16 mouse cellular contexts compared by ENCODE assay signal in the genomic region with DNA sequence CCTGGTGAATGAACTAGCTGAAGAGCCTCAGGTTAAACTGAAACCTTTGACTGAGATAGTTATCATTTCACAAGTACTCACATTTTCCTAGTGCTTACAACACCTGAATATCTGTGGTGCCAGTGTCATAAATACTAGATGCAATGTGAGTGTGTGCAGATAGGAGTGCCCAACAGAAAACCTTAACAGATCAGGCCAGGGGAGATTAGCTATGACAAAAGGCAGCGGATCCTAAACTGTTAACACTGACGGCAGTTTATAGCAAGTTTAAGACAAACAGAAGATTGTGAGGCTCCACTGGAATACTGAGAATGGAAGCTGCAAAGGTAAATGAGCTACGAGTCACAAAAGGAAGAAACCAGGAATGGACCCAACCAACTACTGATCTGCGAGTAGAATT. TPM values are rescaled to one million over a fixed set of nuclear protein-coding genes. Genes with fewer than 3 reads are reported as not detected.
DNase-seq lines count a peak whose midpoint lies in the region; ATAC-seq and TF ChIP-seq lines count a peak whose summit lies in the region.
"Had no signal": no experiment of that assay in that cellular context is flagged by ENCODE, and none has a peak within 500 bp of the region (broad histone marks: within the 10 kb centered on the region; RNA-seq: fewer than 3 reads in every experiment).

No protein-coding gene starts in this region.

- no peak overlapping the region for H3K4me3 ChIP-seq in heart, embryonic 15.5 days
- no peak overlapping the region for H3K4me3 ChIP-seq in ES-Bruce4 (ENCODE audit: low read depth, low read length)
- no peak overlapping the region for H3K4me3 ChIP-seq in liver, embryonic 16.5 days (ENCODE audit: low read depth, low read length)
- H3K4me3 ChIP-seq in kidney, adult 2 months (ENCODE audit: insufficient read depth, low read depth, low read length), result no peak overlapping the region
- H3K4me3 ChIP-seq: forebrain, embryonic 15.5 days; neural tube, embryonic 12.5 days had no signal

- WGBS in heart, embryonic 15.5 days, result 51% methylated on average over 4 of the region's 4 CpGs
- WGBS in liver, embryonic 16.5 days (ENCODE audit: insufficient replicate concordance), result 44% methylated on average over 4 of the region's 4 CpGs
- 78% methylated on average over 4 of the region's 4 CpGs for WGBS in kidney, adult 2 months

- H3K27ac ChIP-seq in heart, embryonic 15.5 days, result peak overlapping the region; percentile 63
- H3K27ac ChIP-seq in ES-Bruce4 (ENCODE audit: insufficient read depth, low read length), result peak overlapping the region; percentile 51; the same call in 1 of the 2 replicates
- H3K27ac ChIP-seq in liver, embryonic 16.5 days (ENCODE audit: low read length), result no peak overlapping the region
- no peak overlapping the region for H3K27ac ChIP-seq in kidney, adult 2 months (ENCODE audit: insufficient read depth, low read depth, low read length)
- H3K27ac ChIP-seq: forebrain, embryonic 15.5 days; macrophage; neural tube, embryonic 12.5 days had no signal

- no peak overlapping the region; the same call in 1 of the 2 replicates for H3K4me2 ChIP-seq in heart, embryonic 15.5 days
- H3K4me2 ChIP-seq in liver, embryonic 16.5 days (ENCODE audit: low read depth, low read length), result peak overlapping the region; percentile 8; the same call in 1 of the 2 replicates
- H3K4me2 ChIP-seq: forebrain, embryonic 15.5 days; neural tube, embryonic 12.5 days had no signal

- H3K36me3 ChIP-seq in heart, embryonic 15.5 days, result peaks cover 3% of the 10 kb centered on the region; the same call in 1 of the 2 replicates
- peaks cover 25% of the 10 kb centered on the region for H3K36me3 ChIP-seq in ES-Bruce4 (ENCODE audit: control insufficient read depth, insufficient read depth, low read length, poor library complexity, severe bottlenecking)
- no peaks in the 10 kb centered on the region for H3K36me3 ChIP-seq in liver, embryonic 16.5 days (ENCODE audit: control insufficient read depth, insufficient read depth)
- no peaks in the 10 kb centered on the region for H3K36me3 ChIP-seq in kidney, adult 2 months (ENCODE audit: control insufficient read depth, insufficient read depth, low read length)
- H3K36me3 ChIP-seq: forebrain, embryonic 15.5 days; neural tube, embryonic 12.5 days had no signal

- no peak for ATAC-seq in heart, embryonic 15.5 days (replicated peaks; ENCODE audit: insufficient number of reproducible peaks, insufficient read depth, low FRiP score, low read depth)
- no peak for ATAC-seq in liver, embryonic 16.5 days (ENCODE audit: low read depth)
- ATAC-seq in monocyte, adult 5-6 weeks (replicated peaks; ENCODE audit: insufficient number of reproducible peaks, low FRiP score, low TSS enrichment, poor library complexity, severe bottlenecking), result no peak
- ATAC-seq: forebrain, embryonic 15.5 days had no signal

- intact Hi-C loops in heart, postnatal 36 days (cut with DNase I), result no loop called here

- no peak for TF ChIP-seq CTCF in ES-Bruce4 (IDR thresholded peaks at IDR 0.05; ENCODE audit: low read depth, low read length)
- no peak for TF ChIP-seq CTCF in kidney, adult 2 months (conservative IDR thresholded peaks at IDR 0.05; ENCODE audit: insufficient read depth, insufficient read length, low read depth, low read length)

- DNase-seq in heart, postnatal 36 days, result no peak
- peak; percentile 47 for DNase-seq in fat pad, adult 2 months (ENCODE audit: extremely low read depth, low read depth, low spot score)
- no peak for DNase-seq in kidney, adult 2 months
- DNase-seq: cerebellum, postnatal 10 days; kidney, adult 18-20 months; kidney, postnatal 25 days; lung, adult 18-20 months; right cerebral cortex, postnatal 25 days had no signal

- H3K27me3 ChIP-seq in heart, embryonic 15.5 days, result no peaks in the 10 kb centered on the region
- no peaks in the 10 kb centered on the region for H3K27me3 ChIP-seq in ES-Bruce4 (ENCODE audit: control insufficient read depth, insufficient read depth, low read length, poor library complexity, severe bottlenecking)
- no peaks in the 10 kb centered on the region for H3K27me3 ChIP-seq in liver, embryonic 16.5 days (ENCODE audit: control insufficient read depth, insufficient read depth, low read depth, low read length)
- no peaks in the 10 kb centered on the region for H3K27me3 ChIP-seq in kidney, adult 2 months (replicated peaks; ENCODE audit: control insufficient read depth, insufficient read depth, low read length)
- H3K27me3 ChIP-seq: forebrain, embryonic 15.5 days; neural tube, embryonic 12.5 days had no signal

- H3K4me1 ChIP-seq in heart, embryonic 15.5 days (replicated peaks), result peaks cover 49% of the 10 kb centered on the region
- H3K4me1 ChIP-seq in ES-Bruce4 (ENCODE audit: control insufficient read depth, insufficient read depth, low read length), result peaks cover 1% of the 10 kb centered on the region
- H3K4me1 ChIP-seq in liver, embryonic 16.5 days (ENCODE audit: control insufficient read depth, low read depth, low read length), result peaks cover 50% of the 10 kb centered on the region
- peaks cover 24% of the 10 kb centered on the region for H3K4me1 ChIP-seq in kidney, adult 2 months (ENCODE audit: control insufficient read depth, insufficient read depth, low read length)

- no peak for TF ChIP-seq POLR2A in ES-Bruce4 (IDR thresholded peaks at IDR 0.05; ENCODE audit: insufficient read depth, low read length)
- no peak for TF ChIP-seq POLR2A in kidney, adult 2 months (IDR thresholded peaks at IDR 0.05; ENCODE audit: low read depth, low read length)

- H3K9ac ChIP-seq in heart, embryonic 15.5 days, result no peak overlapping the region
- H3K9ac ChIP-seq in ES-Bruce4 (ENCODE audit: low read depth, poor library complexity, severe bottlenecking), result 0 out of 2 replicates have a peak overlapping the region, but pooled peaks have one; percentile 18
- peak overlapping the region; percentile 24; the same call in 1 of the 2 replicates for H3K9ac ChIP-seq in liver, embryonic 16.5 days (ENCODE audit: low read depth, low read length)
- H3K9ac ChIP-seq: forebrain, embryonic 15.5 days; neural tube, embryonic 12.5 days had no signal

- TF ChIP-seq EP300 in ES-Bruce4 (IDR thresholded peaks at IDR 0.05; ENCODE audit: insufficient read depth, low read depth, low read length), result no peak

- no peaks in the 10 kb centered on the region for H3K9me3 ChIP-seq in heart, embryonic 15.5 days (replicated peaks)
- H3K9me3 ChIP-seq in ES-Bruce4 (replicated peaks; ENCODE audit: control insufficient read depth, insufficient read depth, low read length, poor library complexity, severe bottlenecking), result no peaks in the 10 kb centered on the region
- H3K9me3 ChIP-seq in liver, embryonic 16.5 days (replicated peaks; ENCODE audit: control insufficient read depth, low read length), result no peaks in the 10 kb centered on the region
- H3K9me3 ChIP-seq: forebrain, embryonic 15.5 days; neural tube, embryonic 12.5 days had no signal

RNA-seq across cellular contexts. Expression of gene 4921524J17Rik, which starts 5.6 kb away (rescaled TPM):
- polyA plus RNA-seq in heart, embryonic 15.5 days (2015; fragmentation: Nextera tagmentation; extraction: Ambion mirVana), result 50.6 and 63.7 TPM in 2 replicates
- 10 to 100 TPM; 19.7 to 20.9 TPM for total RNA-seq in heart, postnatal 36 days (2021)
- polyA plus RNA-seq in ES-Bruce4 (2011; ENCODE audit: insufficient read depth, insufficient read length, low read depth, missing spikeins), result 56.8 and 57.7 TPM in 2 replicates
- polyA plus RNA-seq in liver, embryonic 16.5 days (2015; fragmentation: Nextera tagmentation; extraction: Ambion mirVana), result 14.5 and 17.0 TPM in 2 replicates
- total RNA-seq in monocyte, adult 5-6 weeks (2017), result 22.8 to 81.0 TPM (median 62.0 TPM) in 3 replicates
- 4.2 and 6.9 TPM in 2 replicates for polyA plus RNA-seq in kidney, adult 2 months (2012; rRNA removed)

RNA-seq across cellular contexts. Expression of gene Mylk3, which starts 40.9 kb away (rescaled TPM):
- polyA plus RNA-seq in heart, embryonic 15.5 days (2015; fragmentation: Nextera tagmentation; extraction: Ambion mirVana), result 214 and 224 TPM in 2 replicates
- total RNA-seq in heart, postnatal 36 days (2021), result 100 to 1,000 TPM; 418 to 460 TPM
- polyA plus RNA-seq in ES-Bruce4 (2011; ENCODE audit: insufficient read depth, insufficient read length, low read depth, missing spikeins), result 0.58 TPM in 1 of 2 replicates, not detected in the other
- 66.3 and 66.8 TPM in 2 replicates for polyA plus RNA-seq in liver, embryonic 16.5 days (2015; fragmentation: Nextera tagmentation; extraction: Ambion mirVana)
- 0.10 to 13.1 TPM (median 7.9 TPM) in 3 replicates for total RNA-seq in monocyte, adult 5-6 weeks (2017)
- 0.62 and 0.77 TPM in 2 replicates for polyA plus RNA-seq in kidney, adult 2 months (2012; rRNA removed)
- total RNA-seq: midbrain, postnatal 0 days had no signal

Comparison
In these comparisons a context has a peak if more than half of its experiments do, and no peak if none do; other contexts are left out.
1. H3K27ac ChIP-seq: peak in heart, embryonic 15.5 days (single experiment) and ES-Bruce4 (single experiment); none in liver, embryonic 16.5 days (single experiment) and kidney, adult 2 months (single experiment).
2. RNA of gene Mylk3, which starts 40.9 kb away (polyA plus RNA-seq): 214 to 224 TPM in heart, embryonic 15.5 days and 66.3 to 66.8 TPM in liver, embryonic 16.5 days; 0.62 to 0.77 TPM in kidney, adult 2 months and 0.58 TPM in ES-Bruce4; every median in the first group is over 10 times any median in the second.